Mouse (Mus musculus): ENCODE results near the gene Vangl2.

DNA sequence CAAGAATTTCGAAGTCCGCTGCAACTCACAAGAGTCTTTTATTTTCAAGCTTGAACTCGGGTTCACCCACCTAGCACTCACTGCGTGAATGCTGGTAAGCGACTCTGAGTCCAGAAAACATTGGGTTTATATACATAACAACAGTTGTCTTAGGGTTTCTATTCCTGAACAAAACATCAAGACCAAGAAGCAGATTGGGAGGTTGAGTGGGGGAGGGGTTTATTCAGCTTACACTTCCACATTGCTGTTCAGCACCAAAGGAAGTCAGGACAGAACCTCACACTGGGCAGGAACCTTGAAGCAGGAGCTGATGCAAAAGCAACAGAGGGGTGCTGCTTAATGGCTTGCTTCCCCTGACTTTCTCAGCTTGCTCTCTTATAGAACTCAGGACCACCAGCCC is 67.5 kb downstream of the Vangl2 start:
- TF ChIP-seq POLR2A (IDR thresholded peaks at IDR 0.05; ENCODE audit: borderline replicate concordance, control insufficient read depth, low read depth, low read length) (no peak), CTCF (IDR thresholded peaks at IDR 0.05; ENCODE audit: control insufficient read depth, insufficient read depth, low read length) (no peak)
